Comparison of ENCODE assay signal across 15 mouse cellular contexts in the genomic region with DNA sequence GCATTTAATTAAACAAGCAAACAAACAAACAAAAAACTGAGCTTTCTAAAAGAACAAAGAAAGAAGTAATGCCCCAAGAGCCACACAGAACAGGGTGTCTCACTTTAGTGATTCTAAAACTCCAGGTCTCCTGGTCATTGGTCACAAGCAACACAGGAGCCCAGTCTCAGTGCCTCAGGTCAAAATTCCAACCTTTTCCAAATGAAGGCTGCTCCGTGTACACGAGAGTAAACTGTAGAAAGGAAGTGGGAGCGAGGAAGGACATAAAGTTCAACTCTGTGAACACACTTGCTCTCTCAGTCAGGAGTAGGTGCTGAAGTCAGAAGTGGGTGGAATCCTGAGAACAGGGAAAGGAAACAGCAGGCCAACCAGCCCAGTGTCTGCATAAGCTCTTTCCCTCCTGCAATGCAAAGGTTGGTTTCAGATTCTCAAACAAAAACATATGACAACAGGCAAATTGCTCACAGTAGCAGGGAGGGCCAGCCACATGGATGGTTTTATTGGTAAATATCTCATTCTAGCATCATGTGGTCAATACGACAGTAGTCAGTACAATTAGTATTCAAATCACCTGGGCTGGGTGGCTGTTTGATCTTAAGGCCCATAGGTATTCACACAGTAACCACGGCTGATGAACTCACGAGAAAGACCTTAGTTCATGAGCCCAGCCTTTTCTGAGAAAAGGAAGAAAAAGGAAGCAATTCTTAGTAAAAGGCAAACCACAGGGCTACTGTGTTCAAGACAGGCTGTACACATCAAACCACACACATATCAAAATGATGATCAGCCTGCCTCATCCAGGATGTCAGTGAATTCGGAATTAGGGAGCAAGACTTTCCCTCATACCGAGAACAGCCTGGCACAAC.
A peak's percentile ranks its signal among the peaks of the same experiment; 100 is the strongest.
DNase-seq lines count a peak whose midpoint lies in the region; ATAC-seq lines count a peak whose summit lies in the region.
"Had no signal": no experiment of that assay in that cellular context is flagged by ENCODE, and none has a peak within 500 bp of the region (broad histone marks: within the 10 kb centered on the region; RNA-seq: fewer than 3 reads in every experiment).

No protein-coding gene starts in this region.

- no peaks in the 10 kb centered on the region for H3K27me3 ChIP-seq in kidney, embryonic 15.5 days
- H3K27me3 ChIP-seq: embryonic facial prominence, embryonic 12.5 days; forebrain, embryonic 15.5 days; liver, embryonic 15.5 days had no signal

- ATAC-seq in kidney, embryonic 15.5 days (replicated peaks; ENCODE audit: low FRiP score) = peak; percentile 50; the same call in 1 of the 2 replicates
- peak; percentile 70 for ATAC-seq in CD4-positive, CD25-positive, alpha-beta regulatory T cell, adult 4 months
- ATAC-seq in hematopoietic stem cell, adult 5-6 weeks (replicated peaks in 1 of 2; ENCODE audit: insufficient read depth in 1 of 2, low FRiP score in 2 of 2, low TSS enrichment in 1 of 2, low read depth in 1 of 2, poor library complexity in 2 of 2, severe bottlenecking in 2 of 2) = peak; percentile 50 to 57
- ATAC-seq in megakaryocyte progenitor cell, adult 5-6 weeks (replicated peaks; ENCODE audit: poor library complexity) = peak; percentile 67
- ATAC-seq: forebrain, embryonic 15.5 days had no signal

- peak overlapping the region; percentile 54; the same call in 1 of the 2 replicates for H3K27ac ChIP-seq in kidney, embryonic 15.5 days
- H3K27ac ChIP-seq: embryonic facial prominence, embryonic 12.5 days; forebrain, embryonic 15.5 days; liver, embryonic 15.5 days had no signal

- no peak overlapping the region for H3K9ac ChIP-seq in kidney, embryonic 15.5 days
- H3K9ac ChIP-seq: embryonic facial prominence, embryonic 12.5 days; forebrain, embryonic 15.5 days; liver, embryonic 15.5 days had no signal

- DNase-seq in kidney, adult 18-20 months = no peak
- no peak for DNase-seq in embryo, embryonic 9.5 days (ENCODE audit: extremely low spot score)
- DNase-seq in yolk sac, embryonic 10.5 days (ENCODE audit: low spot score) = no peak
- DNase-seq in gastrocnemius, postnatal 36 days = no peak
- DNase-seq: cerebellum, adult 8-10 months; heart, adult 18-20 months; heart, postnatal 36 days; spleen, adult 18-20 months had no signal

- no peaks in the 10 kb centered on the region for H3K36me3 ChIP-seq in kidney, embryonic 15.5 days
- H3K36me3 ChIP-seq: embryonic facial prominence, embryonic 12.5 days; forebrain, embryonic 15.5 days; liver, embryonic 15.5 days had no signal

- 50% methylated on average over 8 of the region's 8 CpGs for WGBS in kidney, embryonic 15.5 days

- H3K4me2 ChIP-seq in kidney, embryonic 15.5 days = no peak overlapping the region
- H3K4me2 ChIP-seq: embryonic facial prominence, embryonic 12.5 days; forebrain, embryonic 15.5 days; liver, embryonic 15.5 days had no signal

- no peak overlapping the region for H3K4me3 ChIP-seq in kidney, embryonic 15.5 days (replicated peaks)
- H3K4me3 ChIP-seq: embryonic facial prominence, embryonic 12.5 days; forebrain, embryonic 15.5 days; liver, embryonic 15.5 days had no signal

- no peaks in the 10 kb centered on the region for H3K9me3 ChIP-seq in kidney, embryonic 15.5 days (replicated peaks)
- H3K9me3 ChIP-seq: embryonic facial prominence, embryonic 12.5 days; forebrain, embryonic 15.5 days; liver, embryonic 15.5 days had no signal

- intact Hi-C loops in gastrocnemius, postnatal 36 days (cut with DNase I) = no loop called here

- H3K4me1 ChIP-seq in kidney, embryonic 15.5 days = peaks cover 17% of the 10 kb centered on the region
- H3K4me1 ChIP-seq: forebrain, embryonic 15.5 days; liver, embryonic 15.5 days had no signal
